Mouse (Mus musculus): ENCODE data around the gene 3830403N18Rik.
"Not testable (repeated sequence)": the region's sequence is repeated elsewhere in the genome, so short reads cannot be mapped to it uniquely, and the experiment has no call there.

Gene 3830403N18Rik

GRCm38 (mm10) chrX:56136336-56136909 lies at the start of gene 3830403N18Rik:
Gene 3830403N18Rik, plus strand, starts transcription at chrX:56136572.
- DNase-seq (ENCODE audit: low read depth) = not testable (repeated sequence)

GRCm38 (mm10) chrX:56151396-56151795 lies 15.0 kb downstream of the 3830403N18Rik start:
- no peak for DNase-seq (ENCODE audit: low read depth)

- DNase-seq (ENCODE audit: low read depth) = not testable (repeated sequence)
These were observed 50.1 kb downstream of the 3830403N18Rik start for GRCm38 (mm10) chrX:56186449-56186848.
